Mouse (Mus musculus) heart, postnatal 0 days (tissue): Measurements from ENCODE around the gene Lef1.

Experiments used
- CTCF ChIP-seq: IDR thresholded peaks from 2 replicates; pipeline ENCODE4 v1.5.1; 2016; ENCODE audit warnings: antibody characterized with exemption, control low read depth, low read depth
- EP300 ChIP-seq: IDR thresholded peaks from 2 replicates; pipeline ENCODE4 v1.6.1; 2016; ENCODE audit warnings: antibody characterized with exemption, low read depth

DNA sequence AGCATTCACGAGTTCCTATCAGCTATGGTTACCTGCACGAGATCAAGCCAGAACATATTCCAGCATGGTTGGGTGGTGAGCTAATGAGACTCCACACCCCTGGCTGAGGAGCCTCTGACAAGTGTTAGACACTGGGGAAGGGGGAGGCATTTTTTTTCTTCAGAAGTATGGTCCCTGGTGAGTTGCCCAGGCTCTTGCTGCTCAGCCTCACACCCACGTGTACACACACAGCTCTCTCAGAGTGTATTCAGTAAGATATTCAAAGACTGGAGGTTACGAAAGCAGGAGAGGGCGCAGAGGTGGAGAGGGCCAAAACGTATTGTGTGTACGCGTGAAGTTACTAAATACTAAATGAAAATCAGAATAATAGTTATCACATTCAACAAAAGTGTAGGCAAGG is 155.2 kb downstream of the Lef1 start:
- TF ChIP-seq CTCF (no peak), EP300 (no peak)
